Mouse (Mus musculus) kidney, adult 2 months (tissue): ENCODE measurements around the gene Esrrg.

Source experiments
- CTCF ChIP-seq: fragments of 200-500 bp; conservative IDR thresholded peaks from 2 replicates; pipeline ENCODE4 v1.5.1; 2011; ENCODE audit warnings: low read depth, mild to moderate bottlenecking, control low read depth, low read length, moderate library complexity, mixed read lengths; ENCODE audit not compliant: insufficient read depth, insufficient read length
- POLR2A ChIP-seq: fragments of 200-500 bp; IDR thresholded peaks from one replicate; pipeline ENCODE4 v1.6.1; 2011; ENCODE audit warnings: low read depth, low read length, control low read depth

DNA sequence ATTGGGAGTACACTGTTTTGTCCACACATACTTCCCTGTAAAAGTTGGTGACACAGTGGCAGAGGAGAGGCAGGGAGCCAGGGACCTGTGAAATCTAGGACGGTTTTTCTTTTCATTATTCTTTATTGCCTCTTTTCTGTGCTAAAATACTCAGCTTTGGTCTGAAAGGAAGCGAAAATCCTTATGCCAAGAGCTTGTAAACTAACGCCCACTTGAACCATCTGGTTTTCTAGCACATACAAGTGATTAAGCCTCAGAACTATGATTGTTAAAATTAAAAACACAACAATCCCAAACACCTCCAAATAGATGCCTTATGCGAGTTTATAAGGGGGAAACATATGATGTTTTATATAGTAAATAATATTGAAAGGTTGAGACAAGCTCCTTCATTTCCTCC, 176.6 kb downstream of the Esrrg start:
- TF ChIP-seq CTCF (no peak), POLR2A (no peak)
